Mouse (Mus musculus): ENCODE measurements around the gene Ano10.
A peak's percentile ranks its signal among the peaks of the same experiment; 100 is the strongest.

Ano10 gene

DNA sequence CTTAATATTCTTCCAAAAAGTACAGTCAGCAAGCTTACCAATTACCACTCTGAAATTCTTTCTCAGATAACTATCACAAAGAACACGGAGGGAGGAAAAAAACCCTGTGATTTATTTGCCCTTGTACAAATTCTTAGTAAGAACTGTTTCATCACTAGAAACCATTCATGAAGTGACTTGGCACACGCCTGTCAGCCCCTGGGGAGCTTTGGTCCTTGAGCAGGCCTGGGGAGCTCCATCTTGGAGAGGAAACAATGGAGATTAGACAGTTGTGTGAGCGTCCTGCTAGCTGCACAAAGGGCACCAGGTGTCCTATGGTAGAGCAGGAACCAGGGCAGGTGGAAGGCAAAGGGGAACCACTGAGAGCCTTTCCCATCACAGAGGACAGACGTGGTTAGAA is 48.8 kb downstream of the Ano10 start:
- DNase-seq (ENCODE audit: inconsistent ontology term), result no peak

GRCm38 (mm10) chr9:122244800-122245165 is 49.4 kb downstream of the Ano10 start:
- no peak for DNase-seq (ENCODE audit: inconsistent ontology term)

DNA sequence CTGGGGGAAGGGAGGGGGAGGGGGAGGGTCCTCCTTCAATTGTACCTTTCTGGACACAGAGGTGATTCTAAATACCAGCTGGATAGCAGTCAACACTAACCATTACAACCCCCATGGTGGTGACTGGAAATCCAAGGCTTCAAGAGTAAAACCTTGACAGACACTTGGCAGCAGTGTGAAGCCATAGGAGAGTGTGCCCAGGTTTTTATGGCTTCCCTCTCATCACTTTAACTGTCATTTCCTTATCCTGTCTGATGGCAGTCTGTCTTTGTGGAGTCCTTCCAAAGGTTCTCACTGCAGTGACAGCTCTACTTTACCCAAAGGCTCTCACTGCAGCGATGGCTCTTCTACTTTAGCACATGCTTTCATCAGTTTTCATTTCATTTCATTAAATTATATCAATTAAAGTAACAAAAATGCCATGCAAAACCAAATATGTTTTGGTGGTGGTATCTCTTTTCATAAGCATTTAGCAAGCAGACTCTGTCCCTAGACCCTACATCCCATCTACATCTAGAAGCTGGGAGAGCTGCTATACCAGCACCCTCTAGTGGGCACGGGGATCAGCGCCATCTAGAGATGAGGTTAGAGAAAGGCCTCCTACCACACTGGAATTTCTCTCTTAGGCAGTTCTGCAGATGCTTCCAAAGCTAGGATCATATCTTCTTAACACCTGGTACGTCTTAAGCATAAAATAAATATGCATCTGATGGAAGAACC is 50.0 kb downstream of the Ano10 start:
- DNase-seq (ENCODE audit: inconsistent ontology term), result peak; percentile 40

DNA sequence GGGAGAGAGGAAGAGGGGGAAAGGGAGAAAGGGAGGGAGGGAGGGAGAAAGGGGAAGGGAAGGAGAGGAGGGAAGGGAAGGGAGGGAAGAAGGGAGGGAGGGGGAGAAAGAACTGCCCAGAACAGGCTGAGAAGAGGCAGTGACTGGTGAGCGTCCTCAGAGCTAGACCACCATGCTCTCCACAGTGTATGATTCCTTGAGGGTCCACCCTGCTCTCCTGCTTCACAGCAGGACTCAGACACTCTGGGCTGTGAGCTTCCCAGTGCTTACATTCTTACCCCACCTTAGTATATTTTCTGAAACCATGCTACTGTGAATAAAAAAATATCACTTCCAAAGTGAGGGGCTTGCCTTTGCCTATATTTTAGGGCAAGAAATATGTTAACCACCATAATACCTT is 50.9 kb downstream of the Ano10 start:
- DNase-seq (ENCODE audit: inconsistent ontology term), result no peak

GRCm38 (mm10) chr9:122242856-122243255 is 51.4 kb downstream of the Ano10 start:
- no peak for DNase-seq (ENCODE audit: inconsistent ontology term)

GRCm38 (mm10) chr9:122241812-122242400 is 52.3 kb downstream of the Ano10 start:
- no peak for DNase-seq (ENCODE audit: inconsistent ontology term)

DNA sequence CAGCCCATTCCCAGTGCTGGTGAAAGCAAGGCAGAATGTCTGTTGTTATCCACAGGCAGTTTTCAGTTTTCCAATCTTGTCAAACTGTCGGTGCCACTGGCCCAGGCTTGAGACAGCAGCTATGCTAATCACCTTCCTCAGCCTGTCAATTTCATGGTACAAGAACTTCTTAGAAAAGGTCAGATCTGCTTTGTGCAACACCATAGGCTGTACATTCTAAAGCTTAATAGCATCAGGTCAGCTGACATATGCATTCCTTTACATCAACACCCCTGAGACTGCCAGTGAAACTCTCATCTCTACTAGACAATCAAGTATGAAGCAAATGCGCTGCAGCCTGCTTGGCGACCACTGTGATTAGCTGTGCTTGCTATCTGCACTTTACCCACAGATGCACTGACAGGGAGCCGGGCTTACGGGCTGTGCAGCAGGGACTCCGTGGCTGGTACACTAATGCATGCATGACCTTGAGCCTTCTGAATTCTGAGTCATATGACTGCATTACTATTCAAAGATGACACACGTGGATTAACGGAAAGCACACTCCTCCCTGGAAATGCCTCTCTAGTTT is 53.5 kb downstream of the Ano10 start:
- no peak for DNase-seq (ENCODE audit: inconsistent ontology term)

- no peak for DNase-seq (ENCODE audit: inconsistent ontology term)
Measured at GRCm38 (mm10) chr9:122234741-122235140, 59.5 kb downstream of the Ano10 start.

GRCm38 (mm10) chr9:122233972-122234345 is 60.3 kb downstream of the Ano10 start:
- no peak for DNase-seq (ENCODE audit: inconsistent ontology term)

DNA sequence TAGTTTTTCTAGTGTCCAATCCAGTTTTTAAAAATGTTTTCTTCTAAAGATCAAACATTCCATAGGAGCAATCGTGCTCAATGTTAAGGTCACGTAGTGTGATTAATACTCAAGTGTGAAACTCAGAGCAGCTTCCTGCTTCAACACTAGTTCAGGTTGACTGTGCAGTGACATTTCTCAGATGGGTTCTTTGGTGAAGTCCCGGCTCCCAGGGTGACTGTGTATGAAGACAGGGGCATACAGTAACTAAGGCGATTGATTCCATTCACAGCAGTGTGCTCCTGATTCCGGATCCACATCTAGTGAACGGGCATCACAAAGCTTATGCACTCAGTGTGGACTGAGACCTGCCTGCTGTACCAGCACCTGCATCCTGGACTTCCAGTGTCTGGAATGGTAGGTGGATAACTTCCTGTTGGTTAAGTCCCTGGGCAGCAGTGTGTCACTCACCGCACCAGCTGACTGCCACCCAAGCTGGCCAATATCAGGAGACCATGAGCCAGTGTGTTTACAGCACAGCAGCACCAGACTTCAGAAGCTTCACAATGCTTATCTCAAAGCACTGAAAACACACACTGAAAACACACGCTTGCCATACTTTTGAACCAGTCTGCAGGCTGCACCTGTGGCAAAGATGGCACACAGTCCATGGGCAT is 60.8 kb downstream of the Ano10 start:
- DNase-seq (ENCODE audit: inconsistent ontology term), result no peak

- DNase-seq (ENCODE audit: inconsistent ontology term), result no peak
Measured at GRCm38 (mm10) chr9:122232912-122233311, 61.3 kb downstream of the Ano10 start.

- DNase-seq (ENCODE audit: inconsistent ontology term), result no peak
Measured at GRCm38 (mm10) chr9:122230701-122231100, 63.5 kb downstream of the Ano10 start.

- DNase-seq (ENCODE audit: inconsistent ontology term), result no peak
Measured at GRCm38 (mm10) chr9:122226419-122226818, 67.8 kb downstream of the Ano10 start.

GRCm38 (mm10) chr9:122225309-122225708 is 68.9 kb downstream of the Ano10 start:
- DNase-seq (ENCODE audit: inconsistent ontology term), result peak; percentile 22

GRCm38 (mm10) chr9:122223005-122223404 is 71.2 kb downstream of the Ano10 start:
- DNase-seq (ENCODE audit: inconsistent ontology term), result no peak

GRCm38 (mm10) chr9:122219934-122220333 is 74.3 kb downstream of the Ano10 start:
- no peak for DNase-seq (ENCODE audit: inconsistent ontology term)

- DNase-seq (ENCODE audit: inconsistent ontology term), result no peak
Measured at GRCm38 (mm10) chr9:122216945-122217529, 77.2 kb downstream of the Ano10 start.

DNA sequence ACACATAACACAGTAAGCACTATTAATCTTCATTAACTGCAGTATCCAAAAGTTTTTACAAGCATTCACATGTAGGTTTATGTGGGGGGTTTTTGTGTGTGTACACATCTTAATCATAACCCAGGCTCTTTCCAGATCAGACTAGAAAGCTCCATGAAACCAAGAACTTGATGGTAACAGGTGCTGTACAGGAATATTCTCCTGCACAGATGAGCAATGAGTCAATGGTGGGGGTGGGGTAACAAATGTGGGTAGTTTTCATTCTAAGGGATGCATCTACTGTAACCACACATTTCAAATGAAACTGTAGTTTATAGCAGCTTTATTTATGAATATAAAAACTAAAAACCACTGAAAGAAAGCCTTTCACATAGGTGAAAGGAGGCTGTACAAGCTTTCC is 79.1 kb downstream of the Ano10 start:
- no peak for DNase-seq (ENCODE audit: inconsistent ontology term)

GRCm38 (mm10) chr9:122208311-122208710 is 85.9 kb downstream of the Ano10 start:
- no peak for DNase-seq (ENCODE audit: inconsistent ontology term)

GRCm38 (mm10) chr9:122205543-122206200 is 88.6 kb downstream of the Ano10 start:
- DNase-seq (ENCODE audit: inconsistent ontology term), result no peak

GRCm38 (mm10) chr9:122204508-122204907 is 89.7 kb downstream of the Ano10 start:
- DNase-seq (ENCODE audit: inconsistent ontology term), result no peak

DNA sequence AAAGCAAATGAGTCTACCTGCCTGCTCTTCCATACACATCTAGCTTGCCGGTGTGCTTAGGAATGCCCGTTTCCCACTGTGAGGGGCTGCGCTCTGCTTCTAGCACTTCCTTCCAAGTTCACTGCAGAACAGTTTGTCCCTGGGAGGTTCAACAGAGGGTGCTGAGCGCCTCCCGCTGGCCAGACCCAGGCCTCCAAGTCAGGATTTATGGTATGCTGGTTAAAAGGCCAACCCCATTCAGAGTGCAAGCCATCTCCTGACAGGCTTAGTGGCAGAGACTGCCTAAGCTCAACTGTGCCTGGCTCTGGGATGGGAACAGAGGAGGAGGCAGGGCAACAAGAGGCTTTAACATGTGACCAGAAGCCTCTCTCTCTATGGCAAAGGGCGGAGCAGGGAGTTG is 95.0 kb downstream of the Ano10 start:
- DNase-seq (ENCODE audit: inconsistent ontology term), result peak; percentile 38
